Comparison of ENCODE assay signal across 8 mouse cellular contexts in the genomic region with DNA sequence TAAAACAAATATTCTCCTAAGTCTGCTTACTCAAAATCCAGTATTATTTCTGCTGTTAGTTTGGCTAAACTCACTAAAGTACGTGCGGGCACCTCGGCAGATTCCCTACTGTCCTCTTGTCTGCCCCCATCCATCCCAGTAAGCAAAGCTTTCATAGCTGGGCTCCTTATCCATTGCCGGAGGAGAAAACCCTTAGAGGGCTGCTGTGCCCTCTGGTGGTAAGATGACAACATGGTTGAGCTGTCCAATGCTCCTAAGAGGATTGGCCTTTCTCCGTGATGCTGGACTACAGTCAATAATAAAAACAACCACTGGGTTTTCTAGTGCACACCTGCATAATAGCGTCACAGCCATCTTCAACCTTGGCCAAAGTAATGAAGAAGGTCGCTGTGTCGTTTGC. TPM values are rescaled to one million over a fixed set of nuclear protein-coding genes. Genes with fewer than 3 reads are reported as not detected.
DNase-seq lines count a peak whose midpoint lies in the region; ATAC-seq and TF ChIP-seq lines count a peak whose summit lies in the region.

No protein-coding gene starts in this region.

- H3K4me3 ChIP-seq in embryonic facial prominence, embryonic 11.5 days (ENCODE audit: low read depth, low read length) = no peak overlapping the region
- no peak overlapping the region for H3K4me3 ChIP-seq in hindbrain, embryonic 15.5 days
- no peak overlapping the region for H3K4me3 ChIP-seq in limb, embryonic 14.5 days (replicated peaks; ENCODE audit: low read length)

- peak; percentile 60 for DNase-seq in layer of hippocampus, adult 11-12 months (ENCODE audit: low spot score)
- DNase-seq in layer of hippocampus, postnatal 25 days (ENCODE audit: extremely low spot score in 1 of 2, low spot score in 1 of 2) = no peak
- DNase-seq in ZHBTc4 (ENCODE audit: low read depth, low spot score) = peak; percentile 58
- DNase-seq in embryonic facial prominence, embryonic 11.5 days (ENCODE audit: low spot score) = peak; percentile 74
- DNase-seq in limb, embryonic 14.5 days (ENCODE audit: low spot score) = peak; percentile 69
- DNase-seq in retina, postnatal 7 days (ENCODE audit: low read depth, low spot score) = peak; percentile 58
- no peak for DNase-seq in spleen, adult 18-20 months

- ATAC-seq in embryonic facial prominence, embryonic 11.5 days (replicated peaks; ENCODE audit: insufficient number of reproducible peaks, low FRiP score, low TSS enrichment, low read depth) = no peak
- ATAC-seq in hindbrain, embryonic 15.5 days (ENCODE audit: low FRiP score, low read depth) = no peak
- no peak for ATAC-seq in limb, embryonic 14.5 days (ENCODE audit: low FRiP score, low read depth)

- H3K9me3 ChIP-seq in embryonic facial prominence, embryonic 11.5 days (replicated peaks; ENCODE audit: control insufficient read depth, low read length) = no peaks in the 10 kb centered on the region
- no peaks in the 10 kb centered on the region for H3K9me3 ChIP-seq in hindbrain, embryonic 15.5 days
- H3K9me3 ChIP-seq in limb, embryonic 14.5 days (ENCODE audit: control insufficient read depth, low read length) = no peaks in the 10 kb centered on the region

- no peaks in the 10 kb centered on the region for H3K27me3 ChIP-seq in embryonic facial prominence, embryonic 11.5 days (ENCODE audit: control insufficient read depth, insufficient read depth, low read length)
- no peaks in the 10 kb centered on the region for H3K27me3 ChIP-seq in hindbrain, embryonic 15.5 days
- no peaks in the 10 kb centered on the region for H3K27me3 ChIP-seq in limb, embryonic 14.5 days (ENCODE audit: control insufficient read depth, insufficient read depth, low read length)

- 48% methylated on average over 8 of the region's 8 CpGs for WGBS in embryonic facial prominence, embryonic 11.5 days
- 38% methylated on average over 8 of the region's 8 CpGs for WGBS in hindbrain, embryonic 15.5 days
- WGBS in limb, embryonic 14.5 days = 50% methylated on average over 8 of the region's 8 CpGs

- no peaks in the 10 kb centered on the region for H3K36me3 ChIP-seq in embryonic facial prominence, embryonic 11.5 days (replicated peaks; ENCODE audit: control insufficient read depth, insufficient read depth, low read depth, low read length)
- peaks cover 9% of the 10 kb centered on the region; the same call in 1 of the 2 replicates for H3K36me3 ChIP-seq in hindbrain, embryonic 15.5 days
- no peaks in the 10 kb centered on the region for H3K36me3 ChIP-seq in limb, embryonic 14.5 days (ENCODE audit: control insufficient read depth, insufficient read depth, low read length)

- H3K4me1 ChIP-seq in embryonic facial prominence, embryonic 11.5 days (ENCODE audit: control insufficient read depth, insufficient read depth, low read length) = peaks cover 3% of the 10 kb centered on the region; the same call in 1 of the 2 replicates
- H3K4me1 ChIP-seq in hindbrain, embryonic 15.5 days (replicated peaks) = peaks cover 25% of the 10 kb centered on the region
- H3K4me1 ChIP-seq in limb, embryonic 14.5 days (ENCODE audit: control insufficient read depth, insufficient read depth, low read length) = peaks cover 10% of the 10 kb centered on the region

- TF ChIP-seq POLR2A in limb, embryonic 14.5 days (IDR thresholded peaks at IDR 0.05; ENCODE audit: borderline replicate concordance, extremely low read depth, insufficient read depth, insufficient read length) = no peak

- H3K27ac ChIP-seq in embryonic facial prominence, embryonic 11.5 days (replicated peaks; ENCODE audit: low read depth, low read length) = no peak overlapping the region
- H3K27ac ChIP-seq in hindbrain, embryonic 15.5 days (replicated peaks) = peak overlapping the region; percentile 83; the same call in 1 of the 2 replicates
- H3K27ac ChIP-seq in limb, embryonic 14.5 days (replicated peaks; ENCODE audit: low read depth, low read length) = no peak overlapping the region

- no peak overlapping the region for H3K4me2 ChIP-seq in embryonic facial prominence, embryonic 11.5 days (ENCODE audit: low read depth, low read length)
- H3K4me2 ChIP-seq in hindbrain, embryonic 15.5 days = no peak overlapping the region
- H3K4me2 ChIP-seq in limb, embryonic 14.5 days (replicated peaks; ENCODE audit: low read depth, low read length, severe bottlenecking) = no peak overlapping the region

- no peak overlapping the region for H3K9ac ChIP-seq in embryonic facial prominence, embryonic 11.5 days (replicated peaks; ENCODE audit: low read length)
- no peak overlapping the region for H3K9ac ChIP-seq in hindbrain, embryonic 15.5 days
- no peak overlapping the region for H3K9ac ChIP-seq in limb, embryonic 14.5 days (ENCODE audit: low read depth, low read length, severe bottlenecking)

RNA-seq across cellular contexts. Expression of gene Scrn1, which starts 59.3 kb away (rescaled TPM):
- 100 to 1,000 TPM; 101 to 103 TPM for total RNA-seq in layer of hippocampus, postnatal 25 days (2021)
- 24.4 and 25.4 TPM in 2 replicates for polyA plus RNA-seq in embryonic facial prominence, embryonic 11.5 days (2014; fragmentation: Nextera tagmentation; extraction: Ambion mirVana)
- polyA plus RNA-seq in hindbrain, embryonic 15.5 days (2015; fragmentation: Nextera tagmentation; extraction: Ambion mirVana) = 100 and 106 TPM in 2 replicates
- 6.3 and 8.9 TPM in 2 replicates for polyA plus RNA-seq in limb, embryonic 14.5 days (2012; rRNA removed)
- 8.0 and 9.6 TPM in 2 replicates for polyA plus RNA-seq in limb, embryonic 14.5 days (2014; fragmentation: Nextera tagmentation; extraction: Ambion mirVana)

Comparison
In these comparisons a context has a peak if more than half of its experiments do, and no peak if none do; other contexts are left out.
1. DNase-seq: peak in layer of hippocampus, adult 11-12 months (single experiment), ZHBTc4 (single experiment), embryonic facial prominence, embryonic 11.5 days (single experiment), limb, embryonic 14.5 days (single experiment) and retina, postnatal 7 days (single experiment); none in layer of hippocampus, postnatal 25 days (0 of 2) and spleen, adult 18-20 months (0 of 2).